Mouse (Mus musculus): ENCODE measurements around the gene Tnnc1. TPM values are rescaled to one million over a fixed set of nuclear protein-coding genes. Genes with fewer than 3 reads are reported as not detected.

The Tnnc1 gene
- total and polyA plus RNA-seq, 2 experiments = 0.83 TPM; not detected in 1

DNA sequence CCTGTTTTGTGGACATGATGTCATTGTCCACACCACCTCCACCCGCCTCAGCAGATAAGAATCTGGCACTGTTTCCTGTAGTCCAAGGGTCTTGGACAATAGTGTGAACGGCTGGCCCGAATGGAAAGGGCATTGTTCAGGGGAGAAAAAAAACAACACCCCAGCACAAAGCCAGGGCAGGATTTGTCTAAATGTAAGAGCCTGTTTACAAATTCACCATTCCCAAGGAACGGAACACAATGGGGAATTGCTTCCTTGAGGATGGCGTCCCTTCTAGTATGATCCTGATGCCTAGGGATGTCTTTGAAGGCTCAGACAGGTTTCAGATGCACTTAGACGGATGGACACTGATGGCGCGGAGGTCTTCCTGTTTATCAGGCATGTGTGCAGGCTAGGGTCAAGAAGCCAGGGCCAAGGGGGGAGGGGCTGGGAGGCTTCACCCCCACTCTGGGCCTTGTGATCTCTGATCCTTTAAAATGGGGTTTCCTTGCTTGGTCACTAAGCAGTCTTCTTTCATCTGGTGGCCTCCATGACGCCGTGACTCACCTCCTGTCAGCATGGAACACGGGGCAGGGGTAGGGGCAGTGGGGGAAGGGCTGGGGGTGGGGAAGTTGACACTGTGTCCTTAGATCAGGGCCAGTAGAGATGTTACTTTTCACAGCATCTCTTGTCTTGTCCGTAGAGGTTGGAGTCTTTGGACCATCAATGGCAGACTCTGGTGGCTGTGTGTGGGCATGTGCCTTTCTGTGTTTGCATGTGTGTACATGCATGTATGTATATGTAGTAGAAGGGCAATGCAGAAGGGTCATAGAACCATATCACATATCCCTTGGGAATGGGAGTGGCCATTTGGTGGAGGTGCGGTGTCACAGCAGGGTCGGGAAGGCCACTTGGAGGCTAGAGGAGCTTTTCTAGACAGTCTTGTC is 25.2 kb downstream of the Tnnc1 start:
- WGBS = 65% methylated on average over 14 of the region's 14 CpGs
- Histone ChIP-seq H3K4me3 (ENCODE audit: insufficient read depth, low read depth, low read length) (no peak overlapping the region), H3K27me3 (ENCODE audit: control insufficient read depth, insufficient read depth, low read length) (no peaks in the 10 kb centered on the region), H3K36me3 (ENCODE audit: control insufficient read depth, insufficient read depth, low read length) (no peaks in the 10 kb centered on the region), H3K9ac (ENCODE audit: low read depth, low read length) (no peak overlapping the region), H3K27ac (replicated peaks; ENCODE audit: insufficient read depth, low read depth, low read length) (no peak overlapping the region), H3K4me1 (ENCODE audit: control insufficient read depth, insufficient read depth, low read length) (no peaks in the 10 kb centered on the region), H3K79me2 (ENCODE audit: control insufficient read depth, insufficient read depth, low read length) (no peaks in the 10 kb centered on the region)
- no peak for TF ChIP-seq POLR2A (IDR thresholded peaks at IDR 0.05; ENCODE audit: extremely low read depth, insufficient read depth, low read length)
- TF ChIP-seq CTCF (IDR thresholded peaks at IDR 0.05; ENCODE audit: low read depth, low read length) = no peak
- DNase-seq (ENCODE audit: extremely low read depth, low read depth, low spot score) = no peak

DNA sequence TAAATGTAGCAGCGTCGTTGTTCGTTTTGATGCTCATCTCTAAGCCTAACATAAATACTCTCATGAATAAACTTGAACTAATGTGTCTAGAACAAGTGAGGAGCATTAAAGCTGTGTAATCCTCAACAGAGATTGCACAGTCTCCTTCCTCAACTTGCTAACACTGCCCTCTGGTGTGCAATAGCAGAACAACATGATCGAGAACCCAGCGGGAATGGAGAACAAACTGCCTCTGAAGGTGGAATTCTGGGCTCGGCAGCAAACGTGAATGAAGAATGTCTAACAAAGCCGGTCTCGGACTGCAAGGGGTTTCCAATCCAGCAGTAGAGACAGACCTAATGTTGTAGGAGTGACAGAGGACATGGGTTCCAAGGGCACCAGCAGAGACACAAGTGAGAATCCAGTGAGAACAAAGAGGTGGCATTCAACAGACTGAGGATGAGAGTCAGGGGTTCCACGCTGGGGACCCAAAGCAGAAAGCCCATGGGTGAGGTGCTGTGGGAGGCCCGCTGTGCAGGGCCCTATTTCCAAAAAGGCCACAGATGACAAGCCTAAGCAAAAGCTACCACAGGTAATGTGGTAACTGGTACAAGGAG is 26.0 kb downstream of the Tnnc1 start:
- 0 out of 2 replicates have a peak overlapping the region, but pooled peaks have one; percentile 43 for H3K9ac ChIP-seq (ENCODE audit: low read depth, low read length)
- TF ChIP-seq CTCF (IDR thresholded peaks at IDR 0.05; ENCODE audit: low read depth, low read length) (peak; percentile 59), POLR2A (IDR thresholded peaks at IDR 0.05; ENCODE audit: extremely low read depth, insufficient read depth, low read length) (no peak)
- no peak overlapping the region for H3K27ac ChIP-seq (replicated peaks; ENCODE audit: insufficient read depth, low read depth, low read length)
- no peaks in the 10 kb centered on the region for H3K27me3 ChIP-seq (ENCODE audit: control insufficient read depth, insufficient read depth, low read length)
- no peaks in the 10 kb centered on the region for H3K79me2 ChIP-seq (ENCODE audit: control insufficient read depth, insufficient read depth, low read length)
- H3K36me3 ChIP-seq (ENCODE audit: control insufficient read depth, insufficient read depth, low read length) = no peaks in the 10 kb centered on the region
- WGBS = 12% methylated on average over 11 of the region's 11 CpGs
- H3K4me3 ChIP-seq (ENCODE audit: insufficient read depth, low read depth, low read length) = no peak overlapping the region
- DNase-seq (ENCODE audit: extremely low read depth, low read depth, low spot score) = peak; percentile 53
- H3K4me1 ChIP-seq (ENCODE audit: control insufficient read depth, insufficient read depth, low read length) = no peaks in the 10 kb centered on the region

DNA sequence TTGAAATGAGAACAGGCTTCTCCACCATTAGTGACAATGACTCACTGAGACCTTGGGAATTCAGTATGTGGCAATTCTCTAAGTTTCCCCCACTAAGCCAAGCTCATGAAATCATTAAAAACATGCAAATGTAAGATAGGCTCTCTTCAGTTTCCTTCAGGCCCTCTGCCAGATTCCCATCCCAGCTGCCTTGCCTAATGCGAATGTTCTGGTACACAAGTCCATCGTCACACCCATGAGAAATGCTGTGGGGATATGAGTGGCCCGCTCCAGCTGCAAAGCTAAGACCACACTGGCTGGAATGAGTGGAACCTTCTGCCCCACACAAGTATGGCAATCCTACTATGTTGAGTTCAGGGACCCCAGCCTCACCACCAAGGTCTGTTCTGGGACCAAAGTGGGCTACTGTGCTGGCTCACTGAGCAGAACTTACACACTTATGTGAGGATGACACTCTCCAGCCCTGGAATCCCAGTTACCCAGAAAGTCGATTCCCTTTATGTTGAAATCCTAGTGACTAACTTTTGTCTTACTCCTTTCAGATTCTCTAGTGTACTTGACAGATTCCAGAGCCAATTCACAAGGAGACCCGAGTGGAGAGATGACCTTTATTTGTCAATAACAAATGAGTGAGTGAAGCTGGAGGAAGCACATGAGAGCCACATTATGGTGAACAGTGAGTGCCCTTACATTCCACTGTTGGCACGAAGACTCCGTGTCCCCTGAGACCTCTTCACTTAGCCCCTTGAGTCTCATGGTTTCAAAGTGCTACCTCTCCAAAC is 29.2 kb downstream of the Tnnc1 start:
- Histone ChIP-seq H3K79me2 (ENCODE audit: control insufficient read depth, insufficient read depth, low read length) (no peaks in the 10 kb centered on the region), H3K27ac (replicated peaks; ENCODE audit: insufficient read depth, low read depth, low read length) (no peak overlapping the region), H3K36me3 (ENCODE audit: control insufficient read depth, insufficient read depth, low read length) (no peaks in the 10 kb centered on the region; the same call in 1 of the 2 replicates), H3K4me3 (ENCODE audit: insufficient read depth, low read depth, low read length) (no peak overlapping the region), H3K9ac (ENCODE audit: low read depth, low read length) (no peak overlapping the region), H3K27me3 (ENCODE audit: control insufficient read depth, insufficient read depth, low read length) (no peaks in the 10 kb centered on the region), H3K4me1 (ENCODE audit: control insufficient read depth, insufficient read depth, low read length) (no peaks in the 10 kb centered on the region)
- TF ChIP-seq POLR2A (IDR thresholded peaks at IDR 0.05; ENCODE audit: extremely low read depth, insufficient read depth, low read length) = no peak
- no peak for TF ChIP-seq CTCF (IDR thresholded peaks at IDR 0.05; ENCODE audit: low read depth, low read length)
- WGBS = 82% methylated on average over 7 of the region's 7 CpGs
- DNase-seq (ENCODE audit: extremely low read depth, low read depth, low spot score) = no peak

DNA sequence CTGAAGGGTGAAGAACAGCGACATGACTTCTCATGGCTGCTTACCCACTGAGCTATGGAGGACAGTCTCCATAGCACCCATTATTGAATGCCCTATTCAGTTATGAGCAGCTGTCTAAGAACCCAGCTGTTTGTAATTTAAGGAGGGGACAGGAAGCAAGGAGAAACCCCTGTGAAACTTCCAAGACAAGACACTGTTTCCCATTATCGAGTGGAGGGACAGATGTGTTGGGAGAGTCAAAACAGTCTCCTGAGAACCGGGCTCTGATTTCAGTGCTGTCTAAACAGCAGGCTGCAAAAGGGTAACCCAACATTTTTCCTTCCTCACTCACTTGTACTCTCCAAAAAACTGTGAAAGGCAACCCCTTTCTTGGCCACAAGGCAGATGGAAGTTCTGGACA is 32.4 kb downstream of the Tnnc1 start:
- TF ChIP-seq POLR2A (IDR thresholded peaks at IDR 0.05; ENCODE audit: extremely low read depth, insufficient read depth, low read length) (no peak), CTCF (IDR thresholded peaks at IDR 0.05; ENCODE audit: low read depth, low read length) (no peak)
- Histone ChIP-seq H3K4me3 (ENCODE audit: insufficient read depth, low read depth, low read length) (no peak overlapping the region), H3K79me2 (ENCODE audit: control insufficient read depth, insufficient read depth, low read length) (no peaks in the 10 kb centered on the region), H3K27me3 (ENCODE audit: control insufficient read depth, insufficient read depth, low read length) (no peaks in the 10 kb centered on the region), H3K27ac (replicated peaks; ENCODE audit: insufficient read depth, low read depth, low read length) (no peak overlapping the region), H3K9ac (ENCODE audit: low read depth, low read length) (no peak overlapping the region), H3K4me1 (ENCODE audit: control insufficient read depth, insufficient read depth, low read length) (no peaks in the 10 kb centered on the region), H3K36me3 (ENCODE audit: control insufficient read depth, insufficient read depth, low read length) (peaks cover 4% of the 10 kb centered on the region; the same call in 1 of the 2 replicates)
- no peak for DNase-seq (ENCODE audit: extremely low read depth, low read depth, low spot score)
- 81% methylated on average over 3 of the region's 3 CpGs for WGBS

DNA sequence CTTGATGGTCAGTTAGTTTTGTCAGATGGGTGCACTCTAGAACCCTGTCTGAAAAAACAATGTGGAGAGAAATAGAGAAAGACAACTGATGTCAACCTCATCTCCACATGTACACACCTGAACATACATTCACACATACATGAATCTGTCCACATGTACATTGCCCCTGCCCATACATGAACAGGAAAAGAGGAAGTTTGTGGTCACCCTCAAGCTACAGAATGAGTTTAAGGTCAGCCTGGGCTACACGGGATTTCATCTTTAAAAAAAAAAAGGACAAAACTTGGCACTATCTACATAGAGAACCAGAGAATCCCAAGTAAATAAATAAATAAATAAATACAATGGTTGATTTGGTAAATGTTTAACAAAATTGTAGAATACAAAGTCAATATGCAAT is 36.7 kb downstream of the Tnnc1 start:
- no peaks in the 10 kb centered on the region for H3K27me3 ChIP-seq (ENCODE audit: control insufficient read depth, insufficient read depth, low read length)
- 62% methylated on average over 1 of the region's 1 CpGs for WGBS
- no peak for DNase-seq (ENCODE audit: extremely low read depth, low read depth, low spot score)
- no peak overlapping the region for H3K4me3 ChIP-seq (ENCODE audit: insufficient read depth, low read depth, low read length)
- no peak overlapping the region for H3K27ac ChIP-seq (replicated peaks; ENCODE audit: insufficient read depth, low read depth, low read length)
- no peak overlapping the region for H3K9ac ChIP-seq (ENCODE audit: low read depth, low read length)
- no peak for TF ChIP-seq CTCF (IDR thresholded peaks at IDR 0.05; ENCODE audit: low read depth, low read length)
- no peak for TF ChIP-seq POLR2A (IDR thresholded peaks at IDR 0.05; ENCODE audit: extremely low read depth, insufficient read depth, low read length)
- no peaks in the 10 kb centered on the region for H3K79me2 ChIP-seq (ENCODE audit: control insufficient read depth, insufficient read depth, low read length)
- H3K4me1 ChIP-seq (ENCODE audit: control insufficient read depth, insufficient read depth, low read length) = no peaks in the 10 kb centered on the region
- peaks cover 4% of the 10 kb centered on the region; the same call in 1 of the 2 replicates for H3K36me3 ChIP-seq (ENCODE audit: control insufficient read depth, insufficient read depth, low read length)
